Mouse (Mus musculus): ENCODE data around the gene Psenen.

DNA sequence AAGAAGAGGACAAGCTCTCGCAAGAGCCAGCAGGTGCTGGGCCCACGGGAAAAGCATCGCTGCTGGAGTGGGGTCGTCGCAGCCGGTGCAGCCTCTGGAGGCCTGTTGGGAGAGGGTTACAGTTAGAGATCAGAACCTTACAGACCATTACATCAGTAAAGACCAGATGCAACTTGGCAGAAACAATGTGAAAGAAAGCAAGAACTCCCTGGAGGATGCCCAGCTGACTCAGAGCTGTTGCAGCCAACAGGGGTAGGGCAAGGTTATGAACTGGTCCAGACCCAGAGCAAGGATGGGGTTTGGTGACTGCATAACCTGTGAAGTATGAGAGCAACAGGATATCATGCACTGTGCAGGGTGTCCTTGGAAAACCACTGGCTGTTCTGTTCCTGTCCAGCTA is 38.9 kb downstream of the Psenen start:
- no peak for TF ChIP-seq CTCF (IDR thresholded peaks at IDR 0.05)
- TF ChIP-seq POLR2A (IDR thresholded peaks at IDR 0.05; ENCODE audit: insufficient read depth, low read depth, low read length), result no peak
- TF ChIP-seq EP300 (IDR thresholded peaks at IDR 0.05; ENCODE audit: insufficient read depth, low read depth, low read length), result no peak
